Mouse (Mus musculus) cerebellum, postnatal 4 days (tissue): Measurements from ENCODE around the gene Krt1.

Experiments
- DNase-seq, 2 experiments: peaks; one replicate each; pipeline ENCODE4 v3.0.0; 2022; ENCODE audit warnings: low spot score in 2 of 2, mixed read lengths in 1 of 2

The Krt1 gene

GRCm38 (mm10) chr15:101803052-101803822 lies 47.4 kb downstream of the Krt1 start:
- DNase-seq = no peak

DNA sequence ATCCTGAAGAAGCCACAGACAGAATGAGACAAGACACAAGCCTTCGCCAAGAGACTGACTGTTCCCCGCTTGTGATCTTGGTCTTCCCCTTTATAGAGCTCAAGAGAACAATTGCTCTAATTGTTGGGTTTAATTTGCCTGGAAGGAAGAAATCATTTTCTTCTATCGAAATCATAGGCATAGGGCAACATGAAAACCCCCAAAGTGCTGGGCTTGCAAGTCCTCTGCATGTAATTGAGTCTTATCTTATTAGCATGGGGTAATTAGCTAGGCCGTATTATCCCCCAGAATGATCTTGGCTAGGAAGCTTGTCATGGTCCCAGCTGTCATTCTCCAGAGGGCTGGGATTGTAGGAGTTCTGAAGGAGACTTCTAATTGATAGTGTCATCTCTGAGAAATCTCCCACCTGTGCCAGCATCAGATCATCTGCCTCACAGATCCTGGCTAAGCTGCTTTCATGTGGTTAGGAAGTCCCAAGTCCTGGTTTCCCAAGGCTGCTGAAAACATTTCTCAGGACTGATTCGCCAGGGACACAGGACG lies 48.2 kb downstream of the Krt1 start, which contains the start of gene Krt73:
Gene Krt73 (minus strand): TSS at position 51 of the 540 bp plus-strand sequence.
- DNase-seq = no peak
